Mouse (Mus musculus) kidney, adult 2 months (tissue): Measurements from ENCODE around the gene Glipr1l3.

Experiments used
- CTCF ChIP-seq: fragments of 200-500 bp; conservative IDR thresholded peaks from 2 replicates; pipeline ENCODE4 v1.5.1; 2011; ENCODE audit warnings: low read depth, mild to moderate bottlenecking, control low read depth, low read length, moderate library complexity, mixed read lengths; ENCODE audit not compliant: insufficient read depth, insufficient read length
- POLR2A ChIP-seq: fragments of 200-500 bp; IDR thresholded peaks from one replicate; pipeline ENCODE4 v1.6.1; 2011; ENCODE audit warnings: low read depth, low read length, control low read depth

GRCm38 (mm10) chr10:112110401-112110800 is 49.7 kb downstream of the Glipr1l3 start:
- TF ChIP-seq POLR2A (no peak), CTCF (no peak)
